14 mouse cellular contexts compared by ENCODE assay signal in the genomic region with DNA sequence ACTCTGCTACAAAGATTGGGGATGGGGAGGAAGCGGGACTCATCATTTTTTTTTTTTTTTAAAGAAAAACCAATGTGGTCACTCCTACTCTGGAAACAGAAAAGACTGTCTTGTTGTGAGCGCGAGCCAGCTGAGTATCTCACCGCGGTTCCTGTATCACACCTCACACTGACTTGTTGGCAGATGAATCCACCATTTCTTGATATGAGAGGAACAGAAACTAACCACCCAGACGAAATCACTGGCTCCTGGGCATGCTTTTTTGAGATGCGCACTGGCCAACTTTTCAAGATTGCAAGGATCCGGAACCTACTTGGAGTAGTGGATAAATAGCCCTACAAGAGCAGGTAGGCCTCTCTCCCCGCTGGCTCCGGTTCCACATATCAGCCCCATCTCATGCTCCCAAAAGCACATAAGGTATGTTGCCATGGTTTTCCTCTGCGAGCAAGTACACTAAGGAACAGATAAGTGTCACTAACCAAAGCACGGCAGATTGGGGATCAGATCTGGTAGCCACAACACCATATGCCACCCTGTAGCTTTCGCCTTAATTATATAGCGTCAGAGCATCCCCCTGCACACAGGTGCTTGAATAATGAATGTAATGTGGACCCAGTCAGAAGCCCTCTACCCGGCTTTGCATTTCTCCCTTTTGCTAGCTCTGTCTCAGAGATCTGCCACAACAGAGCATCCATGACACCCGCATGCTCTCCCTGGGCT. TPM values are rescaled to one million over a fixed set of nuclear protein-coding genes. Genes with fewer than 3 reads are reported as not detected.
DNase-seq lines count a peak whose midpoint lies in the region; ATAC-seq and TF ChIP-seq lines count a peak whose summit lies in the region.
"Had no signal": no experiment of that assay in that cellular context is flagged by ENCODE, and none has a peak within 500 bp of the region (broad histone marks: within the 10 kb centered on the region; RNA-seq: fewer than 3 reads in every experiment).

No protein-coding gene starts in this region.

- no peak overlapping the region for H3K4me3 ChIP-seq in forebrain, postnatal 0 days (ENCODE audit: low read depth, low read length)
- H3K4me3 ChIP-seq in heart, adult 2 months: no peak overlapping the region
- H3K4me3 ChIP-seq in hindbrain, postnatal 0 days (ENCODE audit: low read length): no peak overlapping the region
- H3K4me3 ChIP-seq: lung, embryonic 15.5 days; stomach, embryonic 15.5 days had no signal

- H3K27me3 ChIP-seq in forebrain, postnatal 0 days (ENCODE audit: insufficient read depth, low read length): no peaks in the 10 kb centered on the region
- no peaks in the 10 kb centered on the region; the same call in 1 of the 2 replicates for H3K27me3 ChIP-seq in splenic B cell, adult 2 months (ENCODE audit: control insufficient read depth, insufficient read depth, low read length, poor library complexity, severe bottlenecking)
- peaks cover 2% of the 10 kb centered on the region for H3K27me3 ChIP-seq in heart, adult 2 months (ENCODE audit: control insufficient read depth, insufficient read depth, low read length)
- H3K27me3 ChIP-seq in hindbrain, postnatal 0 days (ENCODE audit: insufficient read depth, low read length): no peaks in the 10 kb centered on the region

- intact Hi-C loops in heart, postnatal 25 days (cut with DNase I): no loop called here
- intact Hi-C loops in heart, adult 2 months (cut with DNase I): no loop called here

- no peaks in the 10 kb centered on the region for H3K79me2 ChIP-seq in heart, adult 2 months (replicated peaks; ENCODE audit: control insufficient read depth, insufficient read depth, low read length)

- TF ChIP-seq EP300 in heart, adult 2 months (IDR thresholded peaks at IDR 0.05; ENCODE audit: insufficient read depth, low read depth, low read length): no peak

- WGBS in forebrain, postnatal 0 days: 56% methylated on average over 16 of the region's 16 CpGs
- WGBS in heart, adult 2 months: 87% methylated on average over 16 of the region's 16 CpGs
- 70% methylated on average over 16 of the region's 16 CpGs for WGBS in hindbrain, postnatal 0 days

- H3K27ac ChIP-seq in forebrain, postnatal 0 days (ENCODE audit: low read depth, low read length): peak overlapping the region; percentile 65
- no peak overlapping the region for H3K27ac ChIP-seq in heart, adult 2 months
- no peak overlapping the region for H3K27ac ChIP-seq in hindbrain, postnatal 0 days
- H3K27ac ChIP-seq: lung, embryonic 15.5 days; stomach, embryonic 15.5 days had no signal

- peak; percentile 76 for ATAC-seq in forebrain, postnatal 0 days
- no peak for ATAC-seq in hindbrain, postnatal 0 days
- ATAC-seq: intestine, embryonic 16.5 days; Patski had no signal

- no peaks in the 10 kb centered on the region for H3K9me3 ChIP-seq in forebrain, postnatal 0 days (ENCODE audit: low read length)
- H3K9me3 ChIP-seq in hindbrain, postnatal 0 days (ENCODE audit: low read length): no peaks in the 10 kb centered on the region
- H3K9me3 ChIP-seq: lung, embryonic 15.5 days; stomach, embryonic 15.5 days had no signal

- TF ChIP-seq CTCF in forebrain, postnatal 0 days (IDR thresholded peaks at IDR 0.05; ENCODE audit: low read depth): no peak
- no peak for TF ChIP-seq CTCF in heart, adult 2 months (IDR thresholded peaks at IDR 0.05)
- TF ChIP-seq CTCF in hindbrain, postnatal 0 days (IDR thresholded peaks at IDR 0.05; ENCODE audit: low read depth): no peak

- DNase-seq in heart, adult 11 months: peak; percentile 72
- no peak for DNase-seq in heart, postnatal 25 days (ENCODE audit: low spot score)
- DNase-seq in right cerebral cortex, postnatal 4 days: peak; percentile 17
- DNase-seq in right cerebral cortex, postnatal 36 days (ENCODE audit: low spot score in 2 of 2): no peak
- DNase-seq in forebrain, postnatal 0 days: peak; percentile 80
- DNase-seq in splenic B cell, adult 2 months (ENCODE audit: low read depth, low spot score): peak; percentile 69
- DNase-seq in heart, adult 2 months: no peak
- DNase-seq in hindbrain, postnatal 0 days (ENCODE audit: low spot score): no peak
- DNase-seq: kidney, postnatal 14 days had no signal

- H3K36me3 ChIP-seq in forebrain, postnatal 0 days (ENCODE audit: insufficient read depth): no peaks in the 10 kb centered on the region
- peaks cover 2% of the 10 kb centered on the region for H3K36me3 ChIP-seq in splenic B cell, adult 2 months (ENCODE audit: control insufficient read depth, insufficient read depth, low read length, poor library complexity, severe bottlenecking)
- H3K36me3 ChIP-seq in heart, adult 2 months (ENCODE audit: control insufficient read depth, insufficient read depth, low read length): no peaks in the 10 kb centered on the region
- H3K36me3 ChIP-seq in hindbrain, postnatal 0 days (ENCODE audit: insufficient read depth, low read length): no peaks in the 10 kb centered on the region
- H3K36me3 ChIP-seq: lung, embryonic 15.5 days; stomach, embryonic 15.5 days had no signal

- no peak for TF ChIP-seq POLR2A in heart, adult 2 months (IDR thresholded peaks at IDR 0.05; ENCODE audit: insufficient read depth, low read depth, low read length)

- peaks cover 27% of the 10 kb centered on the region for H3K4me1 ChIP-seq in forebrain, postnatal 0 days (ENCODE audit: insufficient read depth)
- H3K4me1 ChIP-seq in heart, adult 2 months (ENCODE audit: control insufficient read depth, insufficient read depth, low read length): no peaks in the 10 kb centered on the region
- H3K4me1 ChIP-seq in hindbrain, postnatal 0 days (ENCODE audit: insufficient read depth, low read length): peaks cover 9% of the 10 kb centered on the region; the same call in 1 of the 2 replicates

- no peak overlapping the region for H3K9ac ChIP-seq in forebrain, postnatal 0 days
- no peak overlapping the region for H3K9ac ChIP-seq in heart, adult 2 months (ENCODE audit: low read depth, low read length)
- no peak overlapping the region for H3K9ac ChIP-seq in hindbrain, postnatal 0 days (replicated peaks; ENCODE audit: low read length)
- H3K9ac ChIP-seq: lung, embryonic 15.5 days; stomach, embryonic 15.5 days had no signal

- no peak overlapping the region for H3K4me2 ChIP-seq in forebrain, postnatal 0 days (ENCODE audit: low read depth)
- H3K4me2 ChIP-seq in hindbrain, postnatal 0 days (ENCODE audit: low read depth, low read length): no peak overlapping the region
- H3K4me2 ChIP-seq: liver, embryonic 11.5 days; lung, embryonic 15.5 days; stomach, embryonic 15.5 days had no signal

RNA-seq across cellular contexts. Expression of gene Aff3, which starts 32.1 kb away (rescaled TPM):
- total RNA-seq in heart, postnatal 25 days (2021): 1 to 10 TPM; 1.8 to 3.4 TPM
- 85.1 and 102 TPM in 2 replicates for total RNA-seq in forebrain, postnatal 0 days (2014; rRNA removed)
- 20.6 and 21.8 TPM in 2 replicates for polyA plus RNA-seq in forebrain, postnatal 0 days (2015; fragmentation: Nextera tagmentation; extraction: Ambion mirVana)
- 1 to 10 TPM; 1.4 to 3.1 TPM for total RNA-seq in heart, adult 2 months (2021)
- polyA plus RNA-seq in heart, adult 2 months (2012; rRNA removed): 2.4 and 3.2 TPM in 2 replicates
- 55.6 and 89.0 TPM in 2 replicates for total RNA-seq in hindbrain, postnatal 0 days (2014; rRNA removed)
- polyA plus RNA-seq in hindbrain, postnatal 0 days (2015; fragmentation: Nextera tagmentation; extraction: Ambion mirVana): 22.0 and 23.1 TPM in 2 replicates

Comparison
In these comparisons a context has a peak if more than half of its experiments do, and no peak if none do; other contexts are left out.
1. DNase-seq: peak in heart, adult 11 months (single experiment), right cerebral cortex, postnatal 4 days (single experiment), forebrain, postnatal 0 days (single experiment) and splenic B cell, adult 2 months (single experiment); none in heart, postnatal 25 days (single experiment), right cerebral cortex, postnatal 36 days (0 of 2), heart, adult 2 months (0 of 2) and hindbrain, postnatal 0 days (single experiment).
2. RNA of gene Aff3, which starts 32.1 kb away (total RNA-seq): 85.1 to 102 TPM in forebrain, postnatal 0 days and 55.6 to 89.0 TPM in hindbrain, postnatal 0 days; 1.8 to 3.4 TPM in heart, postnatal 25 days and 1.4 to 3.1 TPM in heart, adult 2 months; every median in the first group is over 10 times any median in the second.